Mouse (Mus musculus): ENCODE results near the gene Klf7.
A peak's percentile ranks its signal among the peaks of the same experiment; 100 is the strongest.

Klf7 gene

GRCm38 (mm10) chr1:64105181-64105646 lies 16.9 kb downstream of the Klf7 start:
- DNase-seq (ENCODE audit: low spot score in 2 of 2): no peak

DNA sequence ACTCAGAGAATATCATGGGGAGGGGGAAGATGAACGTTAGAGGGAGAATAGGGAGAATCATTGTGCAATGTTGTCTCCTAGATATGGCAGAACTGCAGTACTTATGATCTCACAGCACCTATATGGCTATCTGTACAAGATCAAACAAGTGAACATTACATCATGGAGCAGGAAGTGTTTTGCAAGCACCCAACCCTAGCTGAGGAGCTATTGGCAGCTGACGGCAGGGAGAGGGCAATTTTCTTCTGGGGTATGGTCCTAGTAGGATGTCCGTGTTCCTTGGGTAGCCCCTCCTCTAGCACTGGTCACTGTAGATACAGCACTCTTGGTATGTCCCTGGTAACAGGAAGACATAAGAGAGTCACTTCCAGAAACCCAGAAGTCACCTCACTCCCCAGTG lies 17.4 kb downstream of the Klf7 start:
- no peak for DNase-seq (ENCODE audit: low spot score in 2 of 2)

DNA sequence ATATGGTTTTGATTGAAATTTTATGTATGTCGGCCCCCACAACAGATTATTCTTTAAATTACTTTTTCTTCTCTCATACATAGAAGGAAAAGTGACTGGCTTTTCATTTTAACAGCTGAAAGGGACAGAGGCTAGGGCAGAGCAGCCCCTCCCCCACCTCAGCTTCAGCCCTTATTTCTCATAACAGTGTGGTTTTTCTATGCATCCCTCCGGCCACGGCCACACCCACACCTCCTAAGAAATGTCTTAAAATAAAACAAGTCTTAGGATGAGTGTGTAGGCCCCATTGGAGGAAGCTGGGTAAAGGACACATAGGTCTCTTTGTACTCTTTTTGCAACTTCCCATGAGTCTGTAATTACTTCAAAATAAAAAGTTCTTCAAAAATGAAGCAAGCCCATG lies 20.8 kb downstream of the Klf7 start:
- no peak for DNase-seq (ENCODE audit: low spot score in 2 of 2)

GRCm38 (mm10) chr1:64098800-64099199 lies 23.3 kb downstream of the Klf7 start:
- no peak for DNase-seq (ENCODE audit: low spot score in 2 of 2)

- no peak for DNase-seq (ENCODE audit: low spot score in 2 of 2)
These were observed 24.3 kb downstream of the Klf7 start for GRCm38 (mm10) chr1:64097640-64098287.

DNA sequence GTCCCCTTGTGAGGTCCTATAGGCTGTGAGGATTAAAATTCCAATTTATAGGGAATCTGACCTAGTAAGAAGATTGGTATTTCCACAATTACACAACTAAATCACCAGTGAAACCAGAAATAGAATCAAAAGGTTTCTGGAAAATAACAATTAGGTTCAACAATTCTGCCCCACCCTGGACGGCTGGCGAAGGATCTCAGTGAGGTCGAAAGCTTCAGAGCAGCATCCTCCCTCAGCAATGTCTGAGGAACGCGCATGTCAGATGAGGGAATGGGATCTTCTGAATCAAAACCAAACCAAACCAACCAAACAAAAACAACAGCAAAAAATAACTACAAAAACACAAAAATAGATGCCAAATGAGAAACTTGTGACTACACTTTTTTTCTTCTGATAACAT lies 29.1 kb downstream of the Klf7 start:
- DNase-seq (ENCODE audit: low spot score in 2 of 2): no peak

GRCm38 (mm10) chr1:64091591-64091990 lies 30.5 kb downstream of the Klf7 start:
- DNase-seq (ENCODE audit: low spot score in 2 of 2): no peak

- no peak for DNase-seq (ENCODE audit: low spot score in 2 of 2)
These were observed 31.5 kb downstream of the Klf7 start for GRCm38 (mm10) chr1:64090566-64090965.

GRCm38 (mm10) chr1:64089691-64090090 lies 32.4 kb downstream of the Klf7 start:
- DNase-seq (ENCODE audit: low spot score in 2 of 2): no peak

DNA sequence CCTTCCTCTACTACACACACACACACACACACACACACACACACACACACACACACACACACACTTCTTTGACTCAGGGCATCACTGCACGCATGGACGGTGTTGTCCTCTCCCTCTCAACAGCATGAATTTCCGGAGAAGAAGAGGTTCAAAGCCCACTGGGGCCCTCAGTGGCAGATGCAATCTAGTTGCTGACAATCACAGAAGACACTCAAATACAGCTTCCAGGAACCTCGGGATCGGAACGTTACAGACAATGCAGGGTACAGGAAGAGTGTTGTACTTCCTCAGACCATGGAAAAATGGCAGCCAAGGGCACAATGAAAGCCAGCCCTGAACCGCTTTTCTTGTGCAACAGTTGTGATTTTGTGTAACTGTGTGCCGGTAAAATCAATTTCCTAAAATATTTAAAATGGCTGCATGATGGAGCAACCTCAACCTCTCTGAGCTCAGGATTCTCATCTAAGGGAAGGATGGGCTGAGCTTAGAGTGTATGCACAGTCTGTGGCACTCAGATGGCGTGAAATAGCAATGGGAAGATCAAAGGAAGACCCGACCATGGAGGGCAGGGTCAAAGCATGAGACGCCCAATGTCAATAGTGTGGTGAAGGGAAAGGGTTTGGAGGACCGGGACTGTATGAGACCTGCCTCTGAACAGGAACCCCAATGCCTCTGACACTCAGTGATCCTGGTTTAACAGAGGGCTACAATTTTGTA lies 33.3 kb downstream of the Klf7 start:
- no peak for DNase-seq (ENCODE audit: low spot score in 2 of 2)

- DNase-seq (ENCODE audit: low spot score in 2 of 2): peak in 1 of 2 experiments; percentile 45
These were observed 34.2 kb downstream of the Klf7 start for GRCm38 (mm10) chr1:64087657-64088603.

GRCm38 (mm10) chr1:64085875-64086274 lies 36.2 kb downstream of the Klf7 start:
- DNase-seq (ENCODE audit: low spot score in 2 of 2): no peak

DNA sequence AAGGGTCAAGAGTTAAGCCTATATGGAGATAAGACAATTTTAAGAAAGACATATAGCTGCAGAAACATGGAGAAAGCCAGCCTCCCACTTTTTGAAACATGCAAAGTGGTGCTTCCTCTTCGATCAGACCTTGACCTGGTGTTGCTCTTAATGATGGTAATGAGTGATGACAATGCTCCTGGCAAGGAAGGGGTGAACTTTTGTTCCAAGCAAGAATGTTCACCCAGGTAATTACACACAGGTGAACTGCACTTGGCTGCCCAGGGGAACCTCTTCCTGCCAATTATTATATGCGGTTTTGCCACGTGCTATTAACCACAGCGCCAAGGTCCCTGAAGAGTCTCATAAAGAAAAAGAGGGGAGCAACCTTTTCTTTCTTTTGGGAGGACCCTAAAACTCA lies 36.7 kb downstream of the Klf7 start:
- DNase-seq (ENCODE audit: low spot score in 2 of 2): no peak

DNA sequence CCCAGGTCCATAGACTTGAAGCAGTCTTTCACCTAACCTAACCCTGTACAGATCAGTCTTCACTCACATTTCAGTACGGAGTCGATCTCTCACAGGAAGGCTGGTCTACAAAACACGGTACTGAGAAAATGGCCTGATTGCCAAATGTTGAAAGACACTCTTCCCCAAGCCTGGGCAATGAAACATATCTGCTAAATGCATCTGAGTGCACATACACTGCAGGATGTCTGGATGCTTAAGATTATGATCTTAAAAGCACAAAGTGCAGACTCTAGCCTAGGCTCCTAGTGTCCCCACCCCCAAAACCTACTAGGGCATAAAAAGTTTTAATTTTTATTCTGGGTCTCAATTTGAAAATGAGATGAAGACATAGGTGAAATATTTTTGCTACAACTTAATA lies 37.4 kb downstream of the Klf7 start:
- DNase-seq (ENCODE audit: low spot score in 2 of 2): no peak

DNA sequence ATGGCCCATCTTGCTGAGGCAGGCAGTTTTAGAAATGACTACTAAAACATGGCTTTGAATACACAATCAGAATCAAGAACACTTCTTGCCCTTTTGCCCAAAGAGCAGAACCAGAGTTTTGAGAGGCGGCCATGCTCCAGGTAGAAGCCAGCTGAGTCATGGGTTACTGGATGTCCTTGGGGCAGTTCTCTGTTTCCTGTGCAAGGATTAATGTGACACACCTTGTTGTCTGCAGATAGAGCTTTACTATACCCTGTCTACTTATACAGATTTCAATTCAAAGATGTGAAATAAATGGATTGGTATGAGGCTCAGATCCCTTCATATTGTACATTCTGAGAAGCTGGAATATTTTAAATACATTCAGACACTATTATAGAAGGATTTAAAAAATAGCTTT lies 40.3 kb downstream of the Klf7 start:
- DNase-seq (ENCODE audit: low spot score in 2 of 2): no peak

DNA sequence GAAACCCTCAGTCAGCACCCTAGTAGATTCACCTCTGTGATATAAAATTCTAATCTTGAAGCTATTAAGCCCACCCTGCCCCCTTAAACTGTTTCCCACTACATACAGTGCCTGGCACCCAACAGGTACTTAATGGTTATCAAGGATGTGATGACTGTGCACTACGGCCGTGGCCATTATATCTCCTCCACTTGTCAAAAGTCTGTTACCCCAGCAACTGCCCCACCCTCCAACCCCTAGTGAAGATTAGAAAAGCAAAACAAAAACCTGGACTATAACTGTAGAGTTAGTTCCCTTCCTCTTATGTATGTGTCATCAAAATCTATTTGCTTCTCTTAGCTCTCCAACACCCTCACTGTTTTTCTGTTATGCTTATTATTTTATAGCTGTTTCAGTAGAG lies 40.9 kb downstream of the Klf7 start:
- DNase-seq (ENCODE audit: low spot score in 2 of 2): peak in 1 of 2 experiments; percentile 12

DNA sequence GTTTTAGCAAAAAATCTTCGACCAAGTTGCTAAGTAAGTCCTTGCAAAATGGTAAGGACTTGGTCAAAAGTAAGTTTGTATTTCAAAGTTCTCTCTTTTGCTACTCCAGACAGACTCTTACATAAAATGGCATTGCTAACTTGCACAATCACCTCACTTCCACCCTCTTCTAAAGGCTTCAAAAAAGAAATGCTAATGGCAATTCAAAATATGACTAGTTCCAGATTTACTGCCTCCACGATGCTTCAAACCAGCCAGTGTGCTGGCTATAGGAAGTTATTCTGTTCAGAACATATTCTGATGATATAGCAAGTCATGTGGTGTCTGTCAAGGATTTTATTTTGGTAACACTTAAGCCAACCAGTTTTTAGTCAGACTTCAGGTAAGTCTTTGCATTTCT lies 41.8 kb downstream of the Klf7 start:
- no peak for DNase-seq (ENCODE audit: low spot score in 2 of 2)

GRCm38 (mm10) chr1:64078747-64079211 lies 43.3 kb downstream of the Klf7 start:
- peak; percentile 42 to 66 for DNase-seq (ENCODE audit: low spot score in 2 of 2)

GRCm38 (mm10) chr1:64078011-64078746 lies 43.9 kb downstream of the Klf7 start:
- DNase-seq (ENCODE audit: low spot score in 2 of 2): no peak

DNA sequence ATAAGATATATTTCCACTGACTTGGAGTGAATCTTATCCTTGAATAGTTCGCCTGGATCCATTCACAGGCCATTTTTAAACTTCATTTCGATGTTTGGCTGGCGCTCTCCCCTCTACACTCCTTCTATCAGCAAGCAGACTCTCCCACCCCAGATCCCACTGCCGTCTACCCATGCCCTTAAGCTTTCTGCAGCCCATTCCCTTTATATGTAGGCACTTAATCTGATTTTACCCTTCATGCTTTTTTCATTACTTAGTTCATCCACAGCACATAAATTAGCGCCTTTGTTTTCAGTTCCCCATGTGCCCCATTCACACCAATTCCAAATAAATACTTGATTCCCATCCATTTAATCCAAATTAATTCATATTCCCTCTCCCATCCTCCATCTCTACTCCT lies 48.0 kb downstream of the Klf7 start:
- DNase-seq (ENCODE audit: low spot score in 2 of 2): no peak

- DNase-seq (ENCODE audit: low spot score in 2 of 2): no peak
These were observed 51.1 kb downstream of the Klf7 start for GRCm38 (mm10) chr1:64070947-64071346.

All from natural killer cell, adult 2 months (primary cell).